Mouse (Mus musculus): ENCODE measurements around the gene Lef1. TPM values are rescaled to one million over a fixed set of nuclear protein-coding genes. Genes with fewer than 3 reads are reported as not detected.
A peak's percentile ranks its signal among the peaks of the same experiment; 100 is the strongest.

Gene Lef1
- 4.5 TPM for polyA plus RNA-seq (2012; fragmentation: generic; extraction: Trizol)

DNA sequence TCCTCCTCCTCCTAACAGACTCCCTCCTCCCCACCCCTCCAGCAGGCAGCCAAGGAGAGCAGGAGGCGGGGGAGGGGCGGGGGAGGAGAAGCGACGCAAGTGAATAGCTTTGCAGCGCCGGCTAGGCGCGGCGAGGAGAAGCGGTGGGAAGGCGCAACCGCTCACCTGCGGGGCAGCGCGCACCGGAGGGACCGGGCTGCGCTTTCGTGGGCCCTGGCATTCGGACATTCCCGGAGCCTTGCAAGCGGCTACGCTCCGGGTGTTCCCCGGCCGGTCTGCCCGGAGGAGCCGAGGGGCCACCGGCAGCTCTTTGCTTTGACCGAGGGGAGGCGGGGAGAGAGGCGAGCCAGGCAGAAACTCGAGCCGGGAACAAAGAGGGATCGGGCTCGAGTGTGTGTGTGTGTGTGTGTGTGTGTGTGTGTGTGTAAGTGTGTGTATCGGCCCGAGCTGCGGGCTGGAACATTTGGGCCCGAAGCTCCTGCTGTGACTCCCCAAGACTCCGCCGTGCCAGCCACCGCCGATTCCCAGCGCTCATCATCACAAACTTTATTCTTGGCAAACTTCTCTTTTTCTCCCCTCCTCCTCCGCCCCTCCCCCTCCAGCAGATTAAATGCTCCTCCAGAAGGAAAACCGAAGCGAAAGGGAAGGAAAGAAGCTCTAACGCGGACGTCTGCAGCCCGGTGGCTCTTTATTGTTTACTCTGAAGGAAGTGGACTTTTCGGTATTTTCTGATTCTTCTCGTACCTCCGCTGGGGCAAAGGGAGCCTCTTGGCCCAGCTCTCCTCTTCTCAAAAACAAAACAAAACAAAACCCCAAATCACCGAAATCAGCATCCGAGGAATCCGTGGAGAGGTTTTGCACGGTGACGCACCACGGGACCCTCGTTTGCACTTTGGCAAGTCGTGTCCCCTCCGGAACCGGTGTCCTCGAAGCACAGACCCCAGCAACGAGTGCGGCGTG is at the start of gene Lef1:
Gene Lef1 (plus strand): TSS at position 281 of the 960 bp plus-strand sequence.
- TF ChIP-seq POLR2A (IDR thresholded peaks at IDR 0.05; ENCODE audit: insufficient read length, low read depth) (peak; percentile 76), POLR2AphosphoS2 (IDR thresholded peaks at IDR 0.05; ENCODE audit: insufficient read length, low read depth) (peak; percentile 46), TCF3 (IDR thresholded peaks at IDR 0.05; ENCODE audit: insufficient read length, low read depth) (no peak)
- peak within 1 kb of the TSS; percentile 72 for H3ac ChIP-seq (ENCODE audit: control insufficient read depth, insufficient read length)
- peaks cover 14% of the 10 kb centered on the region for H3K79me2 ChIP-seq (ENCODE audit: control insufficient read depth, insufficient read depth)
- peak within 1 kb of the TSS; percentile 88 for H3K4me2 ChIP-seq (ENCODE audit: low read depth)
- peak within 1 kb of the TSS; percentile 95 for H3K4me3 ChIP-seq
- H3K27me3 ChIP-seq (ENCODE audit: control insufficient read depth, insufficient read depth, insufficient read length): no peaks in the 10 kb centered on the region
- peaks cover 4% of the 10 kb centered on the region for H3K36me3 ChIP-seq (ENCODE audit: control insufficient read depth, insufficient read depth)

DNA sequence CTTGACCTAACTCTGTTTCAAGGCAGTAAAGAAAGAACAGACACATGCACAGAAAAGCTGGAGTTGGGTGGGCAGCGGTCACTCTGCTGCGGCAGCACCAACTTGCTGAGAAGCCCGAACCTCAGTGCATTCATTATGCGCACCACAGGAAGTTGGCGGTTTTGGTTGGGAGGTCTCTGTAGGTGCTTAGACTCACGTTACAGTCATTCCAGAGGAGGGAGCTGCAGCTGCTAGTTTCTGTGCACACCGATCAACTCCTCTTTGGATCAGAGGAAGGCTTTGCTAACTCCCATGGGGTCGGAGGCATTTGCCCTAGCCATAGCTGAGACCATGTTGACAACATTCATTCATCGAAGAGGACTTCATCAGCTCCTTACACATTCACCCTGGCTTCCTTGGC is 45.3 kb upstream of the Lef1 start:
- TF ChIP-seq MAX (IDR thresholded peaks at IDR 0.05; ENCODE audit: low read depth) (no peak), CEBPB (IDR thresholded peaks at IDR 0.05; ENCODE audit: insufficient read depth, poor library complexity, severe bottlenecking) (no peak), SRF (IDR thresholded peaks at IDR 0.05; ENCODE audit: control insufficient read depth, insufficient read length, low read depth) (no peak), POLR2A (IDR thresholded peaks at IDR 0.05; ENCODE audit: insufficient read length, low read depth) (no peak)
- no peaks in the 10 kb centered on the region for H3K27me3 ChIP-seq (ENCODE audit: control insufficient read depth, insufficient read depth, insufficient read length)
- H3K79me2 ChIP-seq (ENCODE audit: control insufficient read depth, insufficient read depth): no peaks in the 10 kb centered on the region
- H3K4me2 ChIP-seq (ENCODE audit: low read depth): no peak overlapping the region
- no peak overlapping the region for H3ac ChIP-seq (ENCODE audit: control insufficient read depth, insufficient read length)
- no peaks in the 10 kb centered on the region for H3K36me3 ChIP-seq (ENCODE audit: control insufficient read depth, insufficient read depth)
- no peak overlapping the region for H3K4me3 ChIP-seq

GRCm38 (mm10) chr3:131066171-131066570 is 44.1 kb upstream of the Lef1 start:
- TF ChIP-seq SRF (IDR thresholded peaks at IDR 0.05; ENCODE audit: control insufficient read depth, insufficient read length, low read depth) (no peak), MYOD1 (IDR thresholded peaks at IDR 0.05; ENCODE audit: control insufficient read depth in 1 of 3, insufficient read length in 2 of 3, low read depth in 2 of 3) (no peak), TCF3 (IDR thresholded peaks at IDR 0.05; ENCODE audit: insufficient read length, low read depth) (no peak), MAX (IDR thresholded peaks at IDR 0.05; ENCODE audit: low read depth) (no peak), POLR2A (IDR thresholded peaks at IDR 0.05; ENCODE audit: insufficient read length, low read depth) (no peak), MYOG (IDR thresholded peaks at IDR 0.05; ENCODE audit: control insufficient read depth in 1 of 3, insufficient read depth in 1 of 3, insufficient read length in 2 of 3, low read depth in 2 of 3) (no peak), REST (IDR thresholded peaks at IDR 0.05; ENCODE audit: insufficient read depth, insufficient read length) (no peak), USF1 (IDR thresholded peaks at IDR 0.05; ENCODE audit: low read depth) (no peak), E2F4 (IDR thresholded peaks at IDR 0.05; ENCODE audit: insufficient read depth) (no peak), POLR2AphosphoS2 (IDR thresholded peaks at IDR 0.05; ENCODE audit: insufficient read length, low read depth) (no peak), CEBPB (IDR thresholded peaks at IDR 0.05; ENCODE audit: insufficient read depth, poor library complexity, severe bottlenecking) (no peak), TCF12 (IDR thresholded peaks at IDR 0.05; ENCODE audit: insufficient read depth, poor library complexity, severe bottlenecking) (no peak)
- no peak overlapping the region for H3K4me2 ChIP-seq (ENCODE audit: low read depth)

DNA sequence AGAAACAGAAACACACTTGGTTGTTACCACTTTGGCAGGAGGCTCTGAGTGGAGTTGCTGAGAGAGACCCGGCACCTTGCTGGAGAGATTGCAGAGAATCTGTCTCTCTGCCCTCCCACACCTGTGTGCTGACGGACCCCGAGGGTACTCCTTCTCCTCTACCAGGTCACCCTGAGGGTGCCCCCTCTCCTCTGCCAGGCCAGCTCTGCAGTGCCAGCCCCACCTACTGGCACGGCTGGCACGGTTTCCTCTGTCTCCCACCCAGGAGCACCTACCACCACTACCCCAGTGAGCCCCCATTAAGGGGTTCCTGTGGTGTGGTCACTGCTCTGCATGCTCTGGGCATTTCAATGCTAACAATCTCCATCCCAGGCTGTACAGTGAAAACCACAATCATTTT is 42.3 kb upstream of the Lef1 start:
- Histone ChIP-seq H3ac (ENCODE audit: control insufficient read depth, insufficient read length) (no peak overlapping the region), H3K79me2 (ENCODE audit: control insufficient read depth, insufficient read depth) (no peaks in the 10 kb centered on the region), H3K4me2 (ENCODE audit: low read depth) (no peak overlapping the region), H3K27me3 (ENCODE audit: control insufficient read depth, insufficient read depth, insufficient read length) (no peaks in the 10 kb centered on the region), H3K36me3 (ENCODE audit: control insufficient read depth, insufficient read depth) (no peaks in the 10 kb centered on the region), H3K4me3 (no peak overlapping the region)
- no peak for TF ChIP-seq TCF3 (IDR thresholded peaks at IDR 0.05; ENCODE audit: insufficient read length, low read depth)
- no peak for TF ChIP-seq POLR2AphosphoS2 (IDR thresholded peaks at IDR 0.05; ENCODE audit: insufficient read length, low read depth)
- TF ChIP-seq MAX (IDR thresholded peaks at IDR 0.05; ENCODE audit: low read depth): no peak
- TF ChIP-seq POLR2A (IDR thresholded peaks at IDR 0.05; ENCODE audit: insufficient read length, low read depth): no peak
- no peak for TF ChIP-seq MYOD1 (IDR thresholded peaks at IDR 0.05; ENCODE audit: control insufficient read depth in 1 of 3, insufficient read length in 2 of 3, low read depth in 2 of 3)
- TF ChIP-seq REST (IDR thresholded peaks at IDR 0.05; ENCODE audit: insufficient read depth, insufficient read length): no peak
- TF ChIP-seq E2F4 (IDR thresholded peaks at IDR 0.05; ENCODE audit: insufficient read depth): no peak
- no peak for TF ChIP-seq CEBPB (IDR thresholded peaks at IDR 0.05; ENCODE audit: insufficient read depth, poor library complexity, severe bottlenecking)
- TF ChIP-seq USF1 (IDR thresholded peaks at IDR 0.05; ENCODE audit: low read depth): no peak
- TF ChIP-seq TCF12 (IDR thresholded peaks at IDR 0.05; ENCODE audit: insufficient read depth, poor library complexity, severe bottlenecking): no peak
- no peak for TF ChIP-seq SRF (IDR thresholded peaks at IDR 0.05; ENCODE audit: control insufficient read depth, insufficient read length, low read depth)
- TF ChIP-seq MYOG (IDR thresholded peaks at IDR 0.05; ENCODE audit: control insufficient read depth in 1 of 3, insufficient read depth in 1 of 3, insufficient read length in 2 of 3, low read depth in 2 of 3): no peak

More at GRCm38 (mm10) chr3:131066171-131066570, 44.1 kb upstream of the Lef1 start:
- no peaks in the 10 kb centered on the region for H3K79me2 ChIP-seq (ENCODE audit: control insufficient read depth, insufficient read depth)
- no peaks in the 10 kb centered on the region for H3K27me3 ChIP-seq (ENCODE audit: control insufficient read depth, insufficient read depth, insufficient read length)
- H3K4me3 ChIP-seq: no peak overlapping the region
- no peaks in the 10 kb centered on the region for H3K36me3 ChIP-seq (ENCODE audit: control insufficient read depth, insufficient read depth)
- no peak overlapping the region for H3ac ChIP-seq (ENCODE audit: control insufficient read depth, insufficient read length)

DNA sequence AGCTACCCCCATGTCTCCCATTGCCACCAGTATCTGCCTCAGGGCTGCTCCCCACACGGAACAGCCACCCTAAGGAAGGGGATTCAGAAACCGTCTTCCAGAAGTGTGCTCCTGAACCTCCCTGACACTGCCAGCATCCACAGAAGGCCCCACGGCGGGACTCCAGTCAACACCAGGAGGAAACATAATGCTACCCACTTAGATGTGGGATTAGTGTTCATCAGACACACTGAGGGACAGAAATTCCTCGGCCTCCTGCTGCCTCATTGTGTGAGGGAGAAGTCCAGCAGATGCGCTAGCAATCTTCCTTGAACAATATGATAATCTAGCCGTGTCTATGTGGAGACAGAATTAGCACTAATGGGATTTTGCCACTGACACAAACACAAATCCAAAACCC is 40.1 kb upstream of the Lef1 start:
- Histone ChIP-seq H3K4me2 (ENCODE audit: low read depth) (no peak overlapping the region), H3ac (ENCODE audit: control insufficient read depth, insufficient read length) (no peak overlapping the region), H3K79me2 (ENCODE audit: control insufficient read depth, insufficient read depth) (no peaks in the 10 kb centered on the region), H3K4me3 (no peak overlapping the region), H3K27me3 (ENCODE audit: control insufficient read depth, insufficient read depth, insufficient read length) (no peaks in the 10 kb centered on the region), H3K36me3 (ENCODE audit: control insufficient read depth, insufficient read depth) (no peaks in the 10 kb centered on the region)
- TF ChIP-seq MYOD1 (IDR thresholded peaks at IDR 0.05; ENCODE audit: control insufficient read depth in 1 of 3, insufficient read length in 2 of 3, low read depth in 2 of 3): no peak
- TF ChIP-seq REST (IDR thresholded peaks at IDR 0.05; ENCODE audit: insufficient read depth, insufficient read length): no peak
